Mouse (Mus musculus) retina, adult 2 months (tissue): ENCODE results near the gene Cdh23.
"Not testable (repeated sequence)": the region's sequence is repeated elsewhere in the genome, so short reads cannot be mapped to it uniquely, and the experiment has no call there.

Source experiments
- DNase-seq: peaks from one replicate; pipeline ENCODE4 v3.0.0-alpha.2; 2012; ENCODE audit warnings: low read depth, low spot score

Gene Cdh23

DNA sequence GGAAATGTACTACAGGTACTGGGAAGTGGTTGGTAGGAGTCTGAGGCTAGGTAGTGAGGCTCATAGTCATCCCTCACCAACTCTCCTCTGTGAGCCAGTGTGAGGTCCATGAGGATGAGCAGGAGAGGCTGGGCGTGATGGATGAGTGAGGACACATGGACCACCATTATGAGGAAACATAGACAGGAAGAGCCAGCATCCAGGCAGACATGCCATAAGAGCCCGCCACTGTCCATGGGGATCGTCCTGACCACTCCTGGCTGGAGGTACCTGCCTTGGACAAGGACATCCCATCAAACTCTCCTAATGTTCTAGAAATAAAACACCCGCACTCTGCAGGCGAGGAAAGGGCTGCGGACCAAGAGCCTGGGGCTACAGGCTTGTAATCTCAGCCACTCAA is at the start of gene Cdh23:
Gene Cdh23 (minus strand): TSS at position 101 of the 400 bp plus-strand sequence.
- no peak for DNase-seq

DNA sequence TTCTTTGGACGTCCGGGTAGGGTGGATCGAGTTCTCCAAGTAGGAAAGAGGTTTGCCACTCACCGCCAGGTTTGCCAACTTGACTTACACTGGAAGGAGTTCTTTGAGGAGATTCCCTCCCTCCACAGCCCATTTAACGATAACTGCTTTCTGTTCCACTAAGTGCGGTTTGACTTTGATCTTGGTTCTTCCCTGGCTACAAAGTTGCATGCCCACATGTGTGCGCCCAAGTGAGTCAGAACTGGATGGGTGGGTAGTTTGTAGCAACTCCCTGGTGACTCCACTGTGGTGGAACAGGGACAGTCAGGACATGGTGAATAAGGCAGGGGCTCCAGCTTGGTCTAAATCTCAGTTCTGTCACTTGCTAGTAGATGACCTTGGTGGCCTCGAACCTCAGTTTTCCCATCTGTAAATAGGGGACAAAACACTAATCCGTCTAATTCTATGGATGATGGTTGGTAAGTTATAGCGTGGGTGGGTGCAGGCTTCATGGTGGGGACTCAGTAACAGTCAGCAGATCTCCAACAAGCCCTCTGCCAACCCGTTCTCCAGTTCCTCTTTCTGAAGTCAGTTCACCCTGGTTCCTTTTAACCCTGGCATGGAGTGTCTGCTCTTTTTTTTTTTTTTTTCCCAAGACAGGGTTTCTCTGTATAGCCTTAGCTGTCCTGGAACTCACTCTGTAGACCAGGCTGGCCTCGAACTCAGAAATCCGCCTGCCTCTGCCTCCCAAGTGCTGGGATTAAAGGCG is 48.4 kb upstream of the Cdh23 start:
- DNase-seq, result no peak

DNA sequence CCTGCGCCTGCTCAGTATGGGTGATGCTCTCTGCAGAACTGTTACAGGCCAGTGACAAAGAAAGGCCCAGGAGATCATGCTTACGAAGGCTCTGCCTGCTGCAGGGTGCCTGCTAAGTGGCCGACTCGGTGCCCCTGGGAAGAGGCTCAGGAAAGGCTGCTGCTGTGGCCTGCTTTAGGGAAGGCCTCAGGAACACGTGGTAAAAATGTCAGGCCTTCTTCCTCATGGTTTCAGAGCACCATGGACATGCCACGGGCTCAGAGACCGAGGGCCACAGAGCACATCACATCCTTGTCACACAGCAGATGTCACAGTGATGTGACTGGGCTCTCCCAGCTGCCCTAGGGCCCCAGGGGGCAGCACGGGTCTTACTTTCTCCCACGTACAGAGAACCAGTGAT is 47.4 kb upstream of the Cdh23 start:
- no peak for DNase-seq

DNA sequence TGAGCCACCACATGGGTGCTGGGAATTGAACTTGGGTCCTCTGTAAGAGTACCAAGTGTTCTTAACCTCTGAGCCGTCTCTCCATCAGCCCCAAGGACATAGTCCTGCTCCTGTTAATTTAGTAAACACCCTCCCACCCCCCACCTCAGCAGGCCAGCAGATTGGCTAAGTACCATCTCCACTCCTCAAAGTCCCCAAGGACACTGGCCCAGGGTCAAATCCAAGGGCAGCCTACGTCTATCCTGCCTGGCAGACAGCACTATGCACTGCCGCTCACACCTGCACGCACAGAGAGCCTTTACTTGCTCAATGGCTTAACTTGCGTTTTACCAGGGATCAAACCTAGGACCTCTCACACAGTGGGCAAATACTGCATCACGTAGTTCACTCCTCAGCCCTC is 46.7 kb upstream of the Cdh23 start:
- no peak for DNase-seq

DNA sequence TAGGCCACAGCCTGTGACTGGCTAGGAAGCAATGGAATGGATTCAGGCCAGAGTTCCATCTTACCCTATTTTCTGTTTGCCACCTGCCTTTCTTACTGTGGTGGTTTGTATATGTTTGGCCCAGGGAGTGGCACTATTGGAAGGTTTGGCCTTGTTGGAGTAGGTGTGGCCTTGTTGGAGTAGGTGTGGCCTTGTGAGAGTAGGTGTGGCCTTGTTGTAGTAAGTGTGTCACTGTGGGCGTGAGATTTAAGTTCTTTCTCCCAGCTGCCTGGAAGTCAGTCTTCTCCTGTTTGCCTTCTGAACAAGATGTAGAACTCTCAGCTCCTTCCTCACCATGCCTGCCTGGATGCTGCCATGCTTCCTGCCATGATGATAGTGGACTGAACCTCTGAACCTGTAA is 46.0 kb upstream of the Cdh23 start:
- DNase-seq, result not testable (repeated sequence)

DNA sequence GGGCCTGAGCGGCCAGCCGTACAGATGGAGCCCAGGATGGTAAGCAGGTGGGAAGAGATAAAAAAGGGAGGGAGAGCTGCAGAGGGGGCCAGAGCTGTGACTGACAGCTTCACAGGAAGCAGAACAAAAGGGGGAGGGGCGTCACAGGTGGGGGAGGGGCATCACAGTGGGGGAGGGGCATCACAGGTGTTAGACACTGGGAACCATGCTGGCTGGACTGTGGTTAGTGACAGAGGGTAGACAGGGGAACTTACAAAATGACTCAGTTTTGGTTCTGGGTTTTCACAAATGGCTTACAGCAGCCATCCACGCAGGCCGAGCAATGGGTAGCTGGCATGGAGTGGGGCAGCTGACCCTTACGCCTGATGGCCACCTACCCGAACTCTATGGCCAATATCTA is 45.1 kb upstream of the Cdh23 start:
- DNase-seq, result no peak

DNA sequence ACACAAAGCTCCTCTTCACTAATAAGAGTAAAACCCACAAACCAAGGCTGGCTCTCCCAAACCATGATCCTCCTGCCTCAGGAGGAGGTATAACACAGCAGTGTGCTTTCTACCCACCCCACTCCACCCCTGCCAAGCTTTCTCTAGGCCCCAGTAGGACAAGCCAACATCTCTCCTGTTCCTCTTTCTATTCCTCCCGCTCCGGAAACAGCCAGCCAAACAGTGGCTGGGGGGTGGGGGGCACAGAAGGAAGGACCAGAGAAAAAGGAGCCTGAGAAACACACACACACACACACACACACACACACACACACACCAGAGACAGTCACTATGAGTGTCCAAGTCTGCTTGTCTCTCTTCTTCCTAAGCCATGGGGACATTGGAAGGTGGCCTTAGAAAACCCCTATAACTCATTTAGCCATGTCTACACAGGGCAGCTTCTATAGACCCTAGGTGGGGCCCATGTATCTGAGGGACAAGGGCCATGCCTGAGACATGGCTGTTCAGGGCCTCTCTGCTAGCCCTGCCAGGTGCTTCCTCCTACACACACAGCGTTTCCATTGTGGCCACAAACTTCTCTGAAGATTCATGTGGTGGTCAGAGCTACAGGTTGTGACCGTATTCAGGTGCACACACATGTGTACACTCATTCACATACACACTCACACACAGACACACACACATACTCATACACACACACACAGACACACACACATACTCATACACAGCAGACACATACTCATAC is 43.5 kb upstream of the Cdh23 start:
- DNase-seq, result no peak

DNA sequence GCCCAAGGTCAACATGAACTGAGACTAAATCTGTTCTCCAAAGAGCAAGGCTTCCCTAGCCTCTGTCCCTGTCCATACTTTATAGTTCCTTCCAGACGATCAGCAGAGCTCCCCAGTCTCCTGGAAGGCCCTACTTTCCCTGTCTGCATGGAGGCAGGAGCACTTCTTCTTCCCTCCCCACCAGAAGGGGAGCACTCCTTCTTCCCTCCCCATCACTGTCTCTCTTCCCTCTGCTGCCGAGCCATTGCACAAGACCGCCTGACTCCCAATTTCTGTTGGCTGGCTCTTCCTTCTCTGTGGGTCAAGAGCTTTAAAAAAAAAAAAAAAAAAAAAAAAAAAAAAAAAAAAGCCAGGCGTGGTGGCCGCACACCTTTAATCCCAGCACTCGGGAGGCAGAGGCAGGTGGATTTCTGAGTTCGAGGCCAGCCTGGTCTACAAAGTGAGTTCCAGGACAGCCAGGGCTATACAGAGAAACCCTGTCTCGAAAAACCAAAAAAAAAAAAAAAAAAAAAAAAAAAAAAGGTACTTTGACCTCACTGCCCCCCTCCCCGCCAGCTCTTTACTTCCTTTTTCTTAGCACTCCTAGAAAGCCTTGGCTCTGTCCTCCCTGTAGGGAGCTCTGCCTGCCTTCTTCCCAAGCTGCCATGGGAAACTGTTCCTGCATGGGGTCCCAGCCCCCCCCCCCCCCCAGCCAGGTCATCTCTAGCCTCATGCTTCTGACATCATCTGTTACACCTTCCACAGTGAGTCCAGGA is 41.8 kb upstream of the Cdh23 start:
- DNase-seq, result no peak

DNA sequence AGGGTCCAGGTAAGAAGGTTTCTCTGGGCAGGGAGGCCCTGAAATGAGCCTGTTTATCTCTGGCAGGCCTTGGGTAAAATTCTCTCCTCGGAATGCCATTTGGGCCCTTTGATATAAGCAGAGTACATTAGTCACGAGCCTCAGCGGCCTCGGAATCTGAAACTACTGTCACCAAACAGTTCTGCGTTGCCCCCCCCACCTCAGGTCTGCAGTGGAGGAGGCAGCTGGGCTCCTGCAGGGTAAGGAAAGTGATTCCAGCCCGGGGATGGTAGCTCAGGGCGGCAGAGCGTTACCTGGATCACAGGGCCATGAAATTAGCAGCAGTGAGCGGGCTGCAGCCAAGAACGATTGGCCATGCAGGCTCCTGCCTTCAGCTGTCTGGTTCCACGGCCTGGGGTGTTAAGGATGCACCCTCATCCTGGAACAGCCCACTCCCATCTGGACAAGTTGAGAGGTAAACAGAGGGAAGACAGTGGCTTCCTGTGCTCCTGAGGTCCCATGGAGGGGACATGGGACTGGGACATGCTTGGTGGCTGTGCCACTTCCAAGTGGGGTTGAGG is 41.0 kb upstream of the Cdh23 start:
- no peak for DNase-seq

DNA sequence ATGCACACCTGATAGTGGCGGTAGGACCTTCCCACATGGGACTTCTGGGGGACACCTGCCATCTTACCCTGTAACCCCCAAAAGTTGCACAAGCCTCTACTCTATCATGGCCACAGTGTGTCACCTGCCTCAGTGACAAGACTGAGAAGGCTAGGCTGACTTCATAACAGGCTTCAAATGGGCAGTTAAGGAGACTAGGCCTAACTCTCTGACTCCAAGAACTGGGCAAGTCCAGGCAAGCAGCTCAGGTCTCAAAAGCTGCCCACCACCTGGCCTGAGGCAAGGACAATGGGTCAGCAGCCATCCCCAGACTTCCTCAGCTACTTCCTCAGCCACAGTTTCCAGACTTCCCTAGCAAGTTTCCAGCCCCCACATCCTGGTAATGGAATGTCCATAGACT is 39.4 kb upstream of the Cdh23 start:
- no peak for DNase-seq

DNA sequence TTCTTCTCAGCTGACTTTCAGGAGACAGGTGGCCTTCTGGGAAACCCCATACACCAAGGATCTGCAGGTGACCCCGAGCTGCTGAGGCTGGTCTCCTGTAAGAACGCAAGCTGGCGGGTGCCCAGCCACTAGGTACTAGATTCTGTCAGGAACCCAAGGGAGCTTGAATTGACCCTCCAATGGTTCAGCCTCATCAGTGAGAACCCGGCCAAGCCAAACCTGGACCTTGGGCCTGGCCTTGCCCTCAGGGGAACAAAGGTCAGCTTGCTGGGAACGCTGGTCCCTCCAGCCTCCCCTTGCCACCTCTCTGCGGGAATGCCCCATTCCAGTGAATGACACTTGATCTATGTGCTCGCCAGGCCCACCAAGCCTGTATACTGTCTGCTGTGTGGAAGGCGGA is 37.2 kb upstream of the Cdh23 start:
- DNase-seq, result no peak

DNA sequence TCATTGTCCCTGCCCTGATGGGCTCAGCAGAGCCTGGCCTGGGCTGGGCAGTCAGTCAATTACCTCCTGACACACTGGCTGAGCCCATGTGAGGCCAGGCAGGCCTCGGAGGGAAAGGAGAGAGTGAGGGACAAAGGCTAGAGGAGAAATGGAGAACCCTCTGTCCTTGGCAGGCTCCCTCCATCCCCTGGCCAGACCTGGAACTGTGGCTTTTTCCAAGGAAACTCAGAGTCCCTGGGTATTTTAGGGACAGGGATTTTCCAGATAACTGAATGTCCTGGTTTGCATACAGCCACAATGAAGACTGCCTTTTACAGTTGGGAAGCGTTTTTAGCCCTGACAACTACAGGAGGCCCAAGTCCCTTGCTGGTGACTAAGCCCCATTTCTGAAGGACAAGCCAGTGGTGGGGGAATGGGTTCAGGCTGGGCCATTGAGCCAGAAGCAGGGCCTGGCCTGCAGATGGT is 36.1 kb upstream of the Cdh23 start:
- no peak for DNase-seq

DNA sequence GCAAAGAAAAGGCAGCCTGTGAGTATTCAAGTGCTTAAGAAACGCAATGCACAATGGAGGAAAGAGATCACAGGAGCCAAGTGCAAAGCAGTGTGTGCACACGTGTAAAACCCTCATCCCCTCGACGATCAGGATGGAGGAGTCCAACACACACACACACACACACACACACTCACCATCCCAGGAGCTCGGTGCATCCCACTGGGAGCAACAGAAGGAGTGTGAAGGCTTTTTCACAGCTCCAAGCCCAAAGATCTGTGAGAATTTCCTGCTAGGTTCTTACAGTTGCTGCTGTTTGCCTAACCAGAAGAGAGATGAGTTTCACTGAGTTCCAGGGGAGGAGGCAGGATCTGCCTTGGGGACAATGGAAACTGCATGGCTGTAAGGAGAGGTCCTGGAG is 35.5 kb upstream of the Cdh23 start:
- peak; percentile 29 for DNase-seq

DNA sequence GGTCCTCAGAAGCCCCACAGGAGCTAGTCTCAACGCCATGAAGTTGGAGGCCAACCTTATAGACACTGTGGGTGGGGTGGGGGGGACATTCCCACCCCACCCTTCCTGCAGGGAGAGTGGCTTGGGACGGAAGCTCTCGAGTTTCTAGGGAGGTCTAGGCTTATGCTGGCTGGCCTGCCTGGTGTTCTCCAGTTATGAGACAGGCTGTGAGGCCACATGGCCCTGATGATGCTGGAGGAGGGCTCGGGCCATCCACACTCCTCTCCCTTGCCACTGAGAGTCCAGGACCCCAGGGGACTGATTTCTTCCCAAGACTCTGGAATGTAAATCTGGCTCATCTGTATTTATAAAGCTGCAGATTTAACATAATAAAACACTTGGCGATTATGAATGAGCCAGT is 31.0 kb upstream of the Cdh23 start:
- DNase-seq, result no peak

DNA sequence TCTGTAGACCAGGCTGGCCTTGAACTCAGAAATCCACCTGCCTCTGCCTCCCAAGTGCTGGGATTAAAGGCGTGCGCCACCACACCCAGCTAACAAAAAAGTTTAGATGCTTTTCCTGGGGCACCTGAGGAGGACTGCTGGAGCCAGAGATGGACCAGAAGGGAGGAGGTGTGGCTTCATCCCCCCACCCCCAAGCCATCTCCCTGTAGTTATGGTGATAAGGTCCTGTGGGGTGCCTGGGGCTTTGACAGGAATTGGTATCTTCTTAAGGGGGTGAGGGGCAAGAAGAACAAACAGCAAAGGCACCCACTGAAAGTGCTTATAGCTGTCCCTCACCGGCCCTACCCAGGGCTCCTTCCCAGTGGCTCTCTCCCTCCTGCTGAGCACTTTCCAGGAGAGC is 30.6 kb upstream of the Cdh23 start:
- DNase-seq, result no peak

DNA sequence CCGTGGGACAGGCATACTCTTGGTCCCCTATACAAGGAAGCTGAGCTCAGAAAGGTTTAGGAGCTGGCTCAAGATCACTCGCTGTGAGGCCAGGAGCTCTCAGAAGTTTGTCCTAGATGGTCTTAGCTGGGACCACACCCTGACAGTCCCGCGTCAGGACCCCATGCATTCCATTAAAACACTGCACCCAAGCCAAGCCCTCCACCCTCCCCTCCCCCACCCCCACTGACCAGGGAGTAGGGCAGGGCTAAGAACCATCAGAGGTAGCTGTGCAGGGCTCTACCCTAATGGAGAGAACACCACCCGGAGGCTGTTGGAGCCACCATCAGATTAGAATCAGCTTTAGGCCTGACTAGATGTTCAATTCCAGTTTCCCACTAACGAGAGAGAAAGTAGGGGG is 28.2 kb upstream of the Cdh23 start:
- no peak for DNase-seq

DNA sequence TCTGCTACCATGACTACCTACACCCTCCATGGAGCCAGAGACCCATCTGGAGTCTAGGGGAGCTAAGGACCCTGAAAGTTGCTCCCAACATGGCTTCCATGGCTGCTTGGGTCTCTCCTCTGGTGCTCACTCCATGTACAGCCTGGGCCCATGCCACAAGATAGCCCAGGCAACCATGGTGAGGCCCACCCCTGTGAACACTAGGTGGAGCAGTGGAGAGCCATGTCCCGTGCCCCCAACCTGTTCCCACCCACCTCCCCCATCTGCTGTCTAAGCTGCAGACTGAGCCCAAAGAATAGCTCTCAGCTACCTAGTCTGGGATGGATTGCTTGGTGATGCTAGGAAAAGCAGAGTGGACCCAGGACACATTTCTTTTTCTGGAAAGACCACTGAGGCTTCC is 27.1 kb upstream of the Cdh23 start:
- DNase-seq, result no peak

DNA sequence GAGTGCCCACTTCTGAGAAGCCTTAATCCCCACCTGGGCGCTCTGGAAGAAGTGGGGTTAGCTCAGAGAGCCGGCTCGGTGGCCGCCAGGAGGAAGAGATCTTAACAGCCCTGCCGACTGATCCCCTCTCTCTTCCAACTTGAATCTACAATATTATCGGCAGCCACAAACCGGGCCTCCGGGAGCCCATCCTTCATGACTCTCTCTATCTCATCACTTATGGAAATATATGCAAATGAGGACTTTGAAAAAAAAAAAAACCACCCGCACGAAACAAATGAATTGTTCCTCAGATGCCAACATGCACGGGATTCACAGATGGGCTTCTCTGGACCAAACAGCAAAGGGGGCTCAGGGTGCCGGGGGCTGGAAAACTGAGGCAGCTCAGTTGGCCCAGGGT is 25.4 kb upstream of the Cdh23 start:
- DNase-seq, result no peak

DNA sequence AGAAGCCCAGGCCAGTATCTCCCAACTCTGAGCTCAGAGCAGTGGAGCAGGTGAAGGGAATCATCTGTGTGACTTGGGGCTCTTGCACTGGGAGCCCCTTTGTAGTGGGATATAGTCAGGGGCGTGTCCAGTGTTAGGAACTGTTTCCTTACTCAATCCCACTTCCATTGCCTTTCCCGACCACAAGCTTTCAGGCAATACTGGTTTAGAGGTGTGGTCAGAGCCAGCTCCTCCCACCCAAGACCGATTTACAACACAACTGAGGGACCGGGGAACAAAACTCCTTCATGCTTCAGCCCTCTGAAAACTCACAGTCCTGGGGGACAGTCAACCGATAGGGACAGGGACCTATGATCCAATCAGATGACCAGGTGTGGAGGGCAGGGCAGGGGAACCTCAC is 24.2 kb upstream of the Cdh23 start:
- no peak for DNase-seq

DNA sequence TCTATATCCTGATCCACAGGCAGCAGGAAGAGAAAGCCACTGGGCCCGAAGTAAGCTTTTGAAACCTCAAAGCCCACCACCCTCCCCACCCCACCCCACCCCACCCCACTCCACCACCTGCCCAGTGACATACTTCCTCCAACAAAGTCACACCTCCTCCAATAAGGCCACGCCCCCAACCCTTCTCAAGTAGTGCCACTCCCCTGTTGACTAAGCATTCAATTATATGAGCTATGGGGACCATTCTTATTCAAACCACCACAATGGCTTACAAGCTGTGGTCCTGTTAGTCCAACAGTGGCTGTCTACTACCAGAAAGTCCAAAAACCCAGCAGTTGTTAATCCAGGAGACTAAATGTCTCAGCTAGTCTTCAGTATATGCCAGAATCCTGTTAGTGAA is 22.2 kb upstream of the Cdh23 start:
- DNase-seq, result no peak

DNA sequence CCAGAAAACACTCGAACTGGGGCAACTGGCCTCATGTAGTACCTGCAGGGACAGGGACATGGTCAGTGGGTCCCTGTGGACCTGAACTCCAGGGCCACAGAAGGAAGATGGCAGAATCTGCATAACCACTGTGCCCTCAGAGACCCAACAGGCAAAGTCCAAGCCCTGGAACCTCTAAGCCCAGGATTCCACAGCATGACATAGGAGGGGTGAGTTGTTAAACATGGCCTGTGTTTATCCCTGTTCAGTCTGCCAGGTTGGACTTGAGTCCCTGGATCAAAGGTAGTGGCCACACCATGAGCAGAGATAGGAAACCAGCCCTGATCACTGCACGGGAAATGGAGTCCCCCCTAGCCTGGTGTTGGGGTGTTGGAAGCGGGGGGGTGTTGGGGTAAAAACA is 20.2 kb upstream of the Cdh23 start:
- no peak for DNase-seq

DNA sequence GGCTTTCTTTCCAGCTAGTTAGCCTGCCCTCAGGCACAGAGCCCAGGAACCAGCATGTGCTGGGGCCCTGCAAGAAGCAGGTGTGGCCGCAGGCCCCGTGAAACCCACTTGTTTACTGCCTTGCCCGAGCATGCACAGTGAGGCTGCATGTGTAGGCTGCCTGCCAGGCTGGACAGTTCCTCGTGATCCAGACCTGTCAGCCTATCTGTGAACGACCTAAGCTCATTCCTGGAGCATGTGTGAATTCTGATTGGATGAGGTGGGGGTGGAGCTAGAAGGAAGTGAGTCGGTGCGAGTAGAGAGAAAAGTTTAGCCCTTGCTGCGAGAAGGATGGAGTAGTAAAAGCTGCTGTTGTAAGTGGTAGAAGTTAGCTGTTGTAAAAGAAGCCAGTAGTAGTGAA is 16.0 kb upstream of the Cdh23 start:
- not testable (repeated sequence) for DNase-seq
